Mouse (Mus musculus) skeletal muscle tissue, postnatal 0 days (tissue): ENCODE data around the gene Tpst1. TPM values are rescaled to one million over a fixed set of nuclear protein-coding genes. Genes with fewer than 3 reads are reported as not detected.

ENCODE experiments used
- polyA plus RNA-seq: library from polyadenylated mRNA; unstranded; fragments of >200 nt; fragmentation: Nextera tagmentation; extraction: Ambion mirVana; gene quantifications from 2 replicates; pipeline ENCODE4 v1.2.1, GENCODE M21; 2015

The Tpst1 gene
- polyA plus RNA-seq = 51.3 and 59.1 TPM in 2 replicates

DNA sequence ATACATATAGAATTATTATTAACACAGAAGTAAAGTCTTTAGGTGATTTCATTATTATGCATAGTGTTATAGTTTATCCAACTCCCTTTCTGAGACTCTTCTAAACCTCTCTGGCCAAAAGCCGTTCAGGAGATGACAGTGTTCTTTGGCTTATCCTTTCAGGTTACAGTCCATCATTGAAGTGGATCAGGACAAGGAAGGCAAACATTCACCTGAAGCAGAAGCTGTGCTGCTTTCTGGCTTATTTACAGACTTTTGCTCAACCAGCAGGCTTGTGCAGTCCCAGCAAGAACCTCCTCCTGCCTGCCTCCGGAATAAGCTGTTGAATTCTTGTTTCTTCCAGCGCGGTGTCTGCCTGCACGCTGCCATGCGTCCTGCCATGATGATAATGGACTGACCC is at the start of gene Tpst1:
Gene Tpst1 (plus strand): TSS at position 301 of the 400 bp plus-strand sequence.

GRCm38 (mm10) chr5:130029142-130029897 is 43.8 kb upstream of the Tpst1 start, which contains the start of the genes Asl and Crcp:
Asl (minus strand) TSS chr5:130029247.
Crcp (plus strand) TSS chr5:130029290.

GRCm38 (mm10) chr5:130144334-130145312 is 71.5 kb downstream of the Tpst1 start, which contains the start of gene Kctd7:
Kctd7 (plus strand) TSS chr5:130144861.

GRCm38 (mm10) chr5:130171423-130171954 is 98.4 kb downstream of the Tpst1 start, which contains the start of gene Rabgef1:
Rabgef1 (plus strand) TSS chr5:130171798.

Other genes with a start within 250 kb of the Tpst1 start
- 17.3 and 22.9 TPM in 2 replicates for gene Sumf2, start 226.3 kb upstream of the Tpst1 start, polyA plus RNA-seq
- gene Chchd2, start 185.9 kb upstream of the Tpst1 start, polyA plus RNA-seq = 963 and 976 TPM in 2 replicates
- gene Zbed5, start 177.6 kb upstream of the Tpst1 start, polyA plus RNA-seq = 1.5 and 1.8 TPM in 2 replicates
- 26.0 and 30.5 TPM in 2 replicates for gene Phkg1, start 174.8 kb upstream of the Tpst1 start, polyA plus RNA-seq
- gene Nupr1l, start 164.8 kb upstream of the Tpst1 start, polyA plus RNA-seq = 1.9 and 2.0 TPM in 2 replicates
- 13.4 and 19.1 TPM in 2 replicates for gene Vkorc1l1, start 131.4 kb upstream of the Tpst1 start, polyA plus RNA-seq
- gene Gusb, start 70.3 kb upstream of the Tpst1 start, polyA plus RNA-seq = 26.2 and 32.8 TPM in 2 replicates
- 17.4 and 21.2 TPM in 2 replicates for gene Asl, start 44.1 kb upstream of the Tpst1 start, polyA plus RNA-seq
- gene Crcp, start 44.0 kb upstream of the Tpst1 start, polyA plus RNA-seq = 15.9 and 19.2 TPM in 2 replicates
- gene Kctd7, start 71.5 kb downstream of the Tpst1 start, polyA plus RNA-seq = 3.4 and 4.0 TPM in 2 replicates
- gene Rabgef1, start 98.5 kb downstream of the Tpst1 start, polyA plus RNA-seq = 27.0 and 30.5 TPM in 2 replicates
- 23.5 and 28.9 TPM in 2 replicates for gene Tmem248, start 143.8 kb downstream of the Tpst1 start, polyA plus RNA-seq
- 44.0 and 50.8 TPM in 2 replicates for gene Sbds, start 182.2 kb downstream of the Tpst1 start, polyA plus RNA-seq
- 11.2 and 11.5 TPM in 2 replicates for gene Tyw1, start 182.3 kb downstream of the Tpst1 start, polyA plus RNA-seq